Mouse (Mus musculus) heart, postnatal 4 days (tissue): Measurements from ENCODE around the gene Dnlz. TPM values are rescaled to one million over a fixed set of nuclear protein-coding genes. Genes with fewer than 3 reads are reported as not detected.
"Not testable (repeated sequence)": the region's sequence is repeated elsewhere in the genome, so short reads cannot be mapped to it uniquely, and the experiment has no call there.

ENCODE experiments used
- DNase-seq: peaks from one replicate; pipeline ENCODE4 v3.0.0; 2021
- total RNA-seq, 2 experiments: library from RNA; stranded (reverse); gene quantifications; 2 replicates each; pipeline ENCODE4 v1.2.3; 2021

The Dnlz gene
- 10 to 100 TPM; 16.1 to 16.6 TPM for total RNA-seq

DNA sequence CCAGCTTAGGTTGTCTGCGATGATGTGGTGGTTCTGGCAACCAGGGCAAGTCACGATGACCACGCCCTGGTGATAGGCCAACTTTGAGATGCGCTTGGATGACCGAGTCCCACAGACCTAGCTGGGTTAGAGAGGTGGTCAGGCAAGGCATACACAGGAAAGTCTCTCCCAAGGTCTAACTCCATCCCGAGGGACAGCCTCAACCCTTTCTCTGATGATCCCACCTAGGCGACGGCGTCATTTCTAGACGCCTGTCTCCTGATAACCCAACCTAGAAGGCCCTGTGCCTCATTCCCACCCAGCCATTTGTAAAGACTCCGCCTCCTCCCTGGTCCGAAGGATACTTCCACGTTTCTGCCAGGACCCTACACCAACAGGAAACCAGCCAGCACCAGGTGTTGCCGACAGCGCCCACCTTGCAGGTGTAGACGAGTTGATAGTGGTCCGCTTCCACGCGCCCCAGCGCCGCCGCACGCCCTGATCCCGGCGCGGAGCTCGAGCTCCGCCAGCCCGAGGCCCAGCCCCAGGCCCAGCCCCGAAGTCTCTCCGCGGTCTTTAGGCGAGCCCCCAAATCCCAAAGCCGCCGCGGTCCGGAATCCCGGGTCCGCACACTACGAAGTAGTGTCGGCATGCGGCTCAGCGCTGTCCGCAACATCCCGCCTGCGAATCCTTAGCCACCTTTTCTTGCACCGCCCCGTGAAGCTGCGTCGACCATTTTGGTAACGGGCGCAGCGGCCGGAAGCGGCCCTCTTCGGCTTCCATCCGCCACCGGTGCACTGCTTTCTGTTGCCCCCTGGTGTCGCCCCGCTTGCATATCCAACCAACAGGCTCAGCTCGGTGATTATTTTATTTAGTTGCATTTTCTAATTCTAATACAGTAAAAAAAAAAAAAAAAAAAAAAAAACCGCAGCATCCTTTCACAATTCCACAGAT lies at the start of gene Dnlz:
TSS of gene Dnlz (minus strand) at position 753 of the 933 bp plus-strand sequence.
- DNase-seq: peak; percentile 96

DNA sequence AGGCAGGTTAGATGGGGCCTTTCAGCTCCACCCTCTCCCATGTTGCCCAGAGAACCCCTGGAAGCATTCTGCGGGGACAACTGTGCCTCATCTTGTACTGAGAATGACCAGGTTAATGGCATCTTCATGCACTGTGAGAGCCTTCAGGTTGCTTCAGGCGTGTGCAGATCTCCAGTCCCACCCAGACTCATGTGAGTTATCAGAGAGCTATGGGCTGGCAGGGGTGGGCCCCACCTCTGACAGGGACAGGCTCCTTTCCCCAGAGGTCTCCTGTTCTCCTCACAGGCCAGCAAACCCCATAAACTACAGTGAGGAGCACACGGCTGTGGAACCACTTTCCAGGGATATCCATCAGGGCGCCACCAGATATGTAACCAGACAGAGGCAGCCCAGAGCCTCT lies 49.1 kb upstream of the Dnlz start:
- DNase-seq: no peak

DNA sequence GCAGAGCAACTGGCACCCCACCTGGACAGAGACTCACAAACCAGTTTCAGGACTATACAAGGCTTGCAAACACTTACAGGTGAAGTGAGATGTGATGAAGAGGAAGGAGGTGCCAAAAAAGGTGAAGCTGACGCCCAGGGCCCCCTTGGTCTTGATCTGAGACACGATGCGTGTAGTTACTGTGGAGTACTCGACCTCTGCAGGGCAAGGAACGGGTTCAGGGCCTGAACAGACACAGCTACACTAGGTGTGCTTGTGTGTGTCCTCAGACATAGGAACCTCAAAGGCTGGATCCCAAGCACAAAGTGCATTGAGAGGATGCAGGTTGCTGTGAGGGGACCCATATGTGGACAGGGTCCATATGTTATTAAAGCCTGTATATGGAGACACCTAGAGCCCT lies 48.4 kb upstream of the Dnlz start:
- DNase-seq: no peak

GRCm38 (mm10) chr2:26399647-26400046 lies 47.7 kb upstream of the Dnlz start:
- DNase-seq: peak; percentile 27

DNA sequence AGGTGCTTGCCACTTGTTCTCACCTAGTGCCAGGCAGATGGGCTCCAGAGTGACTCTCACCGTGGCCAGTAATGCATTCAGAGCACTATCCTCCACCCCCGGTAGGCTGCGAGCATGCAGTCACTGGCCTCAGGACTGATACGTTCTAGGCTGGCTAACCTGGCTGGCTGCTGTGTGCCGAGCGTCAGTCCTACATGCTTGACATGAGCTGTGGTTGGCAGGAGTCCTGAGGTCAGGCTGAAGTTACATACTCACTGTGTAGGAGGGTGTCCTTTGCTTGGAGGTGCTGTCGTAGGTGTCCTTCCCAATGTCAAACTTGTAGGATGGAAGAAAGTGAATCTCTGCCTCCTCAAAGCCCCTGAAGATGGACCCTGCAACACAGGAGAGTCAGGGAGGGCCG lies 47.1 kb upstream of the Dnlz start:
- DNase-seq: no peak

- no peak for DNase-seq
These were observed 39.7 kb upstream of the Dnlz start for GRCm38 (mm10) chr2:26391617-26392016.

DNA sequence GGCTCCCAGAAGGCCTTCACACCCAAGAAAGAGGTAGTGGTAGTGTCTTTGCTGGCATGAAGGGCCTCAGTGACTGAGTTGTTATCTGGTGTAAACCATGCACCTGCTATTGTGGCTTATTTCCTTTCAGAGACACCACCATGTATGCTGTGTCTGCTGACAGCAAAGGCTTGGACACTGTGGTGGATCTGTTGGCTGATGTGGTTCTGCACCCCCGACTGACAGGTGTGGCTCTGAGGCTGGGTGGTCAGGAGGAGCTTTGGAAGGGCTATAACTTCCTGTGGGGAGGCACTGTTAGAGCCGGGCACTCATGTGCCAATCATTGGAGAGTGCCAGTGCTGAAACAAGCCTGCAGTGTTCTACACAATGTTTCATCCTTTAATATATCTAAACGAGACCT lies 39.0 kb upstream of the Dnlz start:
- DNase-seq: no peak

- peak; percentile 89 for DNase-seq
These were observed 37.3 kb upstream of the Dnlz start, which contains the start of the genes Entr1 and Pmpca for GRCm38 (mm10) chr2:26389154-26389690. Entr1 (minus strand) TSS chr2:26389316. Pmpca (plus strand) TSS chr2:26389339.

- DNase-seq: peak; percentile 46
These were observed 36.8 kb upstream of the Dnlz start for GRCm38 (mm10) chr2:26388682-26389153.

DNA sequence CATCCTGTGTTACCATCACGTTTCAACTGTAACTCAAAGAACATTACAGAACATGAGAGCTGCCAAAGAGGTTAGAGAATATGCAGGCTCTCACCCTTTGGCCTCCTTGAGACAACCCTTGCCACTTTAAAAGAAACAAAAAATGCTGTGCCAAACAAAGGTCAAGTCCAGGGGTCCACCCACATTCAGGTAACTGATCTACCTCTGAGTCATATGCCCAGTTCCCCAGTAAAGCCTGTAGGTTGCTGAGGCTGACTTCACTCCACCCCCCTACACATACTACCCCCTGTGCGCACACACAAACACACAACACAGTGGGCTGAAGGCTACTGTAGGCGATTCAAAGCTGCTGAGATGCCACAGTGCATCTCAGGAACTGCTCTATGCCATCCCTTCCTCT lies 35.8 kb upstream of the Dnlz start:
- DNase-seq: no peak

DNA sequence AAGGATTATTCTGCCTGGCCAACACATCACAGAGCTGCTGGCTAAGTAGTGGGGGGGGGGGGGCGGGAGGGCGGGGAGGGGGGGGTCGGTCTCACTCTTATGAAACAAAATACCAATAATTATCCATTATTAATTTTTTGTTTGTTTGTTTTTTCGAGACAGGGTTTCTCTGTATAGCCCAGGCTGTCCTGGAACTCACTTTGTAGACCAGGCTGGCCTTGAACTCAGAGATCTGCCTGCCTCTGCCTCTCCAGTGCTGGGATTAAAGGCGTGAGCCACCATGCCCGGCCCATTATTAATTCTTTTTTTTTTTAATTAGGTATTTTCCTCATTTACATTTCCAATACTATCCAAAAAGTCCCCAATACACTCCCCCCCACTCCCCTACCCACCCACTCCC lies 29.0 kb upstream of the Dnlz start:
- not testable (repeated sequence) for DNase-seq

DNA sequence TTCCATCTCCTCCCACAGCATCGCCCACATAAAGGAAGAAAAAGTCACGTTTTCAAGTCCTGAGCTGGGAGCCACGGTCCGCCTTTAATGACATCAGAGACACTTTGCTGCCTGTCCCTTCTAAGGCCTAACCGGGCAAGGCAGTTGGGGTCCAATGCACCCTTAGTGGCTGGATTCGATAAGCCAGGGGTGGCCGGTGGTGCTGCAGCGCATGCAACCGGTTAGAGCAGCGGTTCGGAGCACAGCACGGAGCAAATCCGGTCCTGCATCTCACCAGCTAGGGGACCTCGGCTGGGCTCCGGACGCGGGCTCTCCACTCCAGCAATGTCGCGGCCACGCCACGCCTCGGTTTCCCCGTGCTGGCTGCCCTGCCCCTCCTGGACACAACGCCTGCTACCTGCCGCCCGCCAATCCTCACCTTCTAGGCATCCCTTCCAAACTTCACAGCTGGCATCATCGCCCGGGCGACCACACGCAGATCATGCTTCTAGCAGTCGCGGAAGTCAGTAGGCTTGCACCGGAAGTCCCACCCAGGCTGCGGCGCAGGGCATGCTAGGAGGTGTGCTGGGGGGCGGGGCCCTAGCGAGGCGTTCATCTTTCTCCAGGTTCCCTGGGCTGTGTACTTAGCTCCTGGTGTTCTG lies 28.3 kb upstream of the Dnlz start, which contains the start of gene Snapc4:
TSS of gene Snapc4 (minus strand) at position 523 of the 641 bp plus-strand sequence.
- peak; percentile 85 for DNase-seq

- DNase-seq: no peak
These were observed 20.5 kb upstream of the Dnlz start for GRCm38 (mm10) chr2:26372396-26372795.

GRCm38 (mm10) chr2:26368572-26368971 lies 16.7 kb upstream of the Dnlz start:
- peak; percentile 67 for DNase-seq

DNA sequence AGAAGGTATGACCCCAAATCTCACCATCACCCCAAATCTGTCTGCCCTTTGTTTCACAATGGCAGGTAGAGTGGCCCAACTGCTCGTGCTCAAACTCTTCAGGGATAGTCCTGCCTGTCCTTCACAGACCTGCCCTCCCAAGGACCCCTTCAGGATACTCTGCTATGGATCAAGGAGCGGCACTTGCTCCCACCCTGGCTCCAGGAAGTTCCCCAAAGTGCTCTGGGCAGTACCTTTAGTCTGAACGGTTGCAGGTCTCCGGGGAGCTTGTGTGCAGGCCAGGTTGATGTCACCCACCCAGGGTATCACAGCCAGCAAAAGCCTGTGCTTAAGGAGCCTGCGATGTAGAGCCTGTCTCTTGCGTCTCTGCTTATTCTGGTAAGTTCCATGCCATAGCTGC lies 16.0 kb upstream of the Dnlz start:
- no peak for DNase-seq

DNA sequence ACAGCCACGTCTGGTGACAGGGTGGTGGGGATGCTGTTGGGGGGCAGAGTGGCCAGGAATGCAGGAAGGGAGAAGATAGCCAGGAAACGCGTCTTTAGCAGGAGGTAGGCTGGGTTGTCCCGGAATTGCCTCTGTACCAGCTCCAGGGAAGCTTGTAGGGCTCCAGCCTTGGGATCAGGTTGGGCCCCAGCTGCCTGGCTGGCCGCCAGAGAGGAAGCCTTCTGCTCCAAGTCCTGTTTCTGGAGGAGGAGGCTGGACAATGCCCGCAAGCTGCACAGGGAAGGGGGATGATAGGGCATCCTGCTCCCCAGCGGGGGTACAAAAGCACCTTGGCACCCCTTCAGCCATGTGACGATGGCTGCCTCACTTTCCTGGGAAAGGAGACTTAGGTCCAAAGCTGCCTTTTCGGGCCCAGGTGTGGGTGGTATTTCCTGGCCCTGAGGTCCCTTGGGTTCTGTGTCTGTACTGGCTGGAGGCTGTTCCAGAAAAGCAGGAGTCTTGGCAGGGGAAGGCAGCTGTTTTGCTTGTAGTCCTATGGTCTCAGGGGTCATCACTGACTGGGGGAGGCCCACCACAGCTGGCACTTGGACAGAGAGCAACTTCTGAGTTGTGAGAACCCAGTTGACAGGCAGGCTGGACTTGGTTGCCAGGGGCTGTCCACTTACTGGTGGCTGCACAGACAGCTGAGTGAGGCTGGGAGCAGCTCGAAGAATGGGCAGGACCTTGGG lies 13.0 kb upstream of the Dnlz start:
- peak; percentile 88 for DNase-seq

- no peak for DNase-seq
These were observed 11.6 kb upstream of the Dnlz start for GRCm38 (mm10) chr2:26363481-26363880.

DNA sequence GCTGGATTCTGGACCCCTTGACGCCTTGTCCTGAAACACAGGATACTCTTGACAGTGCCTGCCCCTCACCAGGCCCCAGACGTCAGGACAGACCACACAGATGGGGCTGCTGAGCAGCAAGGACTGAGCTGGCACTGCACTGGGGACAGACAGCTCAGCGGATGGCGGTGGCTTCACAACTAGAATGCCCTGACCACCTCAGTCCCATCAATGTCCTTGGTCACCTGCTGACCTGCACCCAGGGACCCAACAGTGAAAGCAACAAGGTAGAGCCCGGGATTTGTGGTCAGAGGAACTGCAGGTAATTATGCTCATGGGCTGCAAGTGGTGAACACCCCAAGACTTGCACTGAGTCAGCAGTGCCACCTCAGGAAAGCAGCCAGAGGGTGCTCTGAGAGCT lies 11.1 kb upstream of the Dnlz start:
- DNase-seq: no peak

DNA sequence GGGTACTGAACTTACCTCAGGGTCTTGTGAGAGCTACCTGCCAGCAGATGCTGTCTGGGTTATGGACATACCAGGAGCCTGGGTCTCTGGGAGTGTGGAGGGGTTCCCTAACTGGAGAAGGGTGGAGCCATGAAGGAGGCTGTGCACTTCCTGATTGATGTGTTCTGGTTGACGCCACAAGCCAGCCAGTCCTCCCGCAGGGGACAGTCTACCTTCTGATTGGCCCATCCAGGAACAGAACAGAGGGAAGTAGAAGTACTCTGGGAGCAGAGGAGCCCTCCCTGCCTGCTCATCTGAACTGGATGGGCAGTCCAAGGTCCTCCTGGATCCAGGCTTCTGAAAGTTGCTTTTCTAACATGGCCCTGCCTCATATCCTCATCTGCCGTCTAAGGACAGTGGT lies 8.9 kb upstream of the Dnlz start, which contains the start of gene Card9:
TSS of gene Card9 (minus strand) at position 147 of the 400 bp plus-strand sequence.
- DNase-seq: no peak

GRCm38 (mm10) chr2:26359983-26360382 lies 8.1 kb upstream of the Dnlz start:
- peak; percentile 60 for DNase-seq

DNA sequence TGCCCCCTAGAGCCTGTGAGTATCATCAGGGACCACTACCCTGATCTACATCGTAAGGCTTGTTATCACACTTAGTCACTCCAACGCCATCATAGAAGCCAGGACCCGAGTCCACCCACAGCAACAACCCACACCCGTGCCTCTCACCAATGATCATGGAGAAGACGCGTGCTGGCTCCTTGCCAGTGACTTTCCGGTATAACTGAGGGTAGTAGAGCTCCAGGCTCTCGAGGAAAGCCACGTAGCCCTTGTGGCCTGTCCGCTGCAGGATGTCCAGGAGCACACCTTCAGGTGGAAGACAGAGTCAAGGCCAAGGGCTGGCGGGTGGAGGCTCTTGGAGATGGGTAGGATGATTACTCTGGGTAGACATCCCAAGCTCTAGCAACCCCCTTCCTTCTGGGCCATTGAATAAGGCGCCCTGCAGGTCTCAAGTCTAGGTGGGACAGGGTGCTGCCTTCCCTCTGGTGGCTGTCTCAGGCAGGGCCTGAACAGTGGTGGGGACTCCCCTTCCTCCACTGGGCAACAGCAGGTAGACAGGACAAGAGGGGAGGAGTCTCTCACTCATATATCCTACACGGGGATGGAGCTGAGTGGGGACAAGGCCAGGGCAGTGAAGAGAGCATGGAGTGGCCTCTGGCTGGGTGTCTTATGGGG lies 6.9 kb upstream of the Dnlz start:
- DNase-seq: no peak

GRCm38 (mm10) chr2:26357484-26357883 lies 5.6 kb upstream of the Dnlz start:
- DNase-seq: no peak
